Mouse (Mus musculus) left cerebral cortex, postnatal 4 days (tissue): ENCODE measurements around the gene Papss2. TPM values are rescaled to one million over a fixed set of nuclear protein-coding genes. Genes with fewer than 3 reads are reported as not detected.

Source experiments
- DNase-seq: peaks from one replicate; pipeline ENCODE4 v3.0.0-alpha.2; 2022
- intact Hi-C: fragments of 180-260 bp; cut with DNase I; formaldehyde crosslinking; loops from one replicate; pipeline ENCODE4 v1.15.1; 2025
- total RNA-seq, 2 experiments: library from RNA; stranded (reverse); gene quantifications; 2 replicates each; pipeline ENCODE4 v1.2.3; 2021

Gene Papss2
- total RNA-seq, 2 experiments from 2014 or later: 2.2 to 2.8 TPM

DNA sequence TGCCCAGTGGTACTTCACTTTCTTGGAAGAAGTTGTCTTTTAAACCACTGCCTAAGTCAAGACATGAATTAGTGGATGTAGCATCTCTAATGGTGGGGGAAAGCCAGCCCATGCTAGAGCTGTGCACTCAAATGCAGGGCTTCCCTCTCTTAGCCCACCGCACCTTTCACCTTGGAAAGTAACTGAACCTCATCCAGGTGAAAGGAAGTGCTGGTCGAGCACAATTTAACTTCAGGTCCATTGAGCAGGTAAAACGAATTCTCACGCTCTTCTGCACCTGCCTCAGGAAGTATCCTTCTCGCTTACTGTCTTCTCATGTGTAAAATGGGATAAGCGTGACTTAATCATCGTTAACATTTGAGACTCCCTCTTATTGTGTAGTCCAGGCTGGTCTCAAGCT lies 3.4 kb downstream of the Papss2 start:
- intact Hi-C loops: no loop called here
- DNase-seq: no peak

DNA sequence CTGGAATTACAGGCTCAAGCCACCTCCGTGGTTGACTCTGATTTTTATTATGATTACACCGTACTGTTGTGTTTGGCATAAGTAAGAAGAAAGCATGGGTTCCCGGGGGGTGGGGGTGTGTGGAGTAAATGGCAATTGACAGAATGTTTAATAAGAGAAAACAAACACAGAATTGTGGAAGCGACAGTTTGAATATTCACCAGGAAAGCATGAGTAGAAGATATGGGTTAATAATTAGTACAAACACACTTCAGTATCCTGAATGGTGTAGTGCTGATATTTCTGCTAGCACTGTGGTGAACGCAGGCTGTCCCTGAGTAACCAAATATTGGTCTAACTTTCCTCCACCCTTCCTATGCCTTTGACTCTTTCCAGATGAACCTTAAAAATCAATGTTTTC lies 3.8 kb downstream of the Papss2 start:
- no peak for DNase-seq
- intact Hi-C loops: no loop called here

DNA sequence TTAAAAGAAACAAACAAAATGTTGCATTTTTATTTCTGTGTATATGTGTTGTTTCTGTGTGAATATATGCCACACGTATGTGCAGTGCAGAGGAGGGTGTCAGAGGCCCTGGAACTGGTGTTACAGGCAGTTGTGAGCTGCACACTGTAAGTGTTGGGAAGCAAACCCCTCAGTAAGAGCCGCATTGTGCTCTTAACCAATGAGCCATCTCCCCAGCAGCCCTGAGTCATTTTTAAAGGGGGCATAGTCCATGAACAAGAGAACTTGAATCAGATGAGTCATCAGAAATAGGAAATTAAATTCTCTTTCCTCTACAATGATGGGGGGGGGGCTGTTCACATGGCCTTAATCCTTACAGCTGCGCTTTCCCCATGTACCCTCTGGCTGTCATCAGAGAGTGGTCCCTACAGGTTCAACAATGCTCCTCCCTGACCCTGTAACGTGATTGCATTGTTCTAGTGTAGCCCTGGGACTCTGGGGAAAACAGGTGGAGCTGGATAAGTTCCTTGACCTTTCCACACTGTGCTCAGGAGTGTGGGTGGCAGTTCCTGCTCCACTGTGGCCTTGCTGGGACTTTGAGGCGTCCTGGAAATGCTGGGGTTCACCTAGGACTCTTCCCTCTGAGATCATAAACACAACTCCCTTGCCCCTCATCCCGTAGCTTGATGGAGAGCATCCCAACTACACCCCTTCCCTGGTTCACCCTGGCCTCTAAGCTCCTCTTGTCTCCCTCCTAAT lies 5.6 kb downstream of the Papss2 start:
- intact Hi-C loops: no loop called here
- DNase-seq: no peak

DNA sequence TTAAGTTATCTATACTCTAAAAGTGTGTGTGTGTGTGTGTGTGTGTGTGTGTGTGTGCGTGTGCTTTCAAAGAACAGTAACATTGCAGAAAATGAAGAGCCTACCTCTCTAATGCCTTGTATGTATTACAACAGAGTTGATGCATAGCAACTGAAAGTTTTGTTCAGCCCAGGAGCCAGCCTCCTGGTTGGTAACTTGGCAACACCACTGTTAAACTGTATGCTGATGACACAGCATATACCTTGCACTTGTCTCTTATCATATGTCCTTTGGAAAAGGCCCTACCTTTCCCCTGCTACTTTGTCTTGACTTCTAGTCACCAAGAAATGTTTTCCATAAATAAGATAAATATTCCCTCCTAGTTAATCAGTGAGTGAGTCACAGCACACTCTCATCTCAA lies 7.9 kb downstream of the Papss2 start:
- DNase-seq: no peak
- intact Hi-C loops: no loop called here

DNA sequence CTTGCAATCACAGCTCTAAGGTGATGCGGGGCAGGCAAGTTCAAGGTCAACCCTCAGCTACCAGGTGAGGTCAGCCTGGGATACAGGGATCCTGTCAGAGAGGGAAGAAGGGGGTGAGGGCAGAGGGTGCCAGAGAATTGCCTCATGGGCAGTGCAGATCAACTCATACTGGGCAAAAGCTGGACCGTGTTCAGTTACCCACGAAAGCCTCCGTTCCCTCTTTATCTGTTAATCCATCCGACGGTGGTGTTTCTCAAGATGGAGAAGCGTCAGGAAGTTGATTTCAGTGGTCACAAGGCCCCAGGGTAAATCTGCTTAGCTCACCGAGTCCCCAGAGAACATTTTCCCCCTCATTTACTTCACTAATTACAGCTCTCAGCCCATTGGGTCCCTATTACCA lies 8.5 kb downstream of the Papss2 start:
- DNase-seq: no peak

DNA sequence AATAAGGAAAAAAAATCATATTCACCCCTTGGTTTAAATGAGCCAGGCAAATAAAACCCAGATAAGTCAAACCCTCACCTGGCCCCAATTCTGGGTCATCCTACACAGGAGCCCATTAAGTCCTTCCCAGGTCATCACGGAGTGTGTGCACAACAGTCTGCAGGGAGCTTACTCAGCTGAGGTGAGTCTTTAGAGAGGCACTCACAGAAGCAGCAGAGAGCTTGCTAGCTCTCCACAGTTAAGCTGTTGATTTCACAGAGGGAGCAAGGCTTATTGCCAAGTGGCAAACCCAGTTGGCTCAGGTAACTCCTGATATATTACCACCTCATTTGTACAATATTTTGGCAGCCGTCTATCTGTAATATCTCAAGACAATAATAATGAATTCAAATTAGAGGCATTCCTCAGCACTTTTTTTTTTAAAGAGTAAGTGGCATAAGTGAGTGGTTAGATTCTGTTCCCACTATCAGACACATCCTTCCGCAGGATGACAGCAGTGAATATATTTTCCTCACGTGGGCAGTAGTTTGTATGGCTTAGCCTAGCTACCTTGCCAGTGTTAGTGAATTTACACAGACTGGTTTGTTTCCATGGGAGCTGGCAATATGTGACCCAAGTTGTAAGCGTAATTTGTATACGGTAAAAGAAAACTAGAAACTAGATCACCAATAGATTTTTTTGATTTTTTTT lies 9.1 kb downstream of the Papss2 start:
- intact Hi-C loops: no loop called here
- no peak for DNase-seq

More for the DNA sequence above, 8.5 kb downstream of the Papss2 start:
- intact Hi-C loops: no loop called here

DNA sequence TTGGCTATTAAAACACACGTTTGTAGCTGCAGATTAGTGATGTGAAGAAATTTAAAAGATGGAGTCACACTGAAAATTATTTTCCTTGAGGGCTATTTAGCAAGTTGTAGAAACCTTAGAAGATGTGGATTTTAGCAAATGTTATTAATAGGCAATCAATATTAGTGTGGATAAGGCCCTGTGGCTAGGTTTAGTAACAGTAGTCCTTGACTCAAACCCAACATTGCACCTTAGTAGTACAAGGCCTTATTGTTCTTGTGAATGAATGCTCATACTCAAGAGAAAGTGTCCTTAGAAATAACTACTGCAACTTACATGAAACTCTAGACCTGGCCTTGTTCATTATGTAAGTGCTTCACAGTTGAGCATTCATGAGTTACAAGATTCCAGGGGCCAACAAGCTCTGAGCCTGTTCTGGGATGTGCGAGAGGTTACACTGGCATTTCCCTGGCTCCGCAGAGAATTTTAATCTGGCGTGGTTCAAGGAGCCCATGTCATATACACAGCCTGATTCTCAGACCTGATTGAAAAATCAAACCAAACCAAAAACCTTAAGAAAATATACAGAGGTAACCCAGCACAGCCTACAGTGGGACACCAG lies 10.7 kb downstream of the Papss2 start:
- no peak for DNase-seq
- intact Hi-C loops: no loop called here

DNA sequence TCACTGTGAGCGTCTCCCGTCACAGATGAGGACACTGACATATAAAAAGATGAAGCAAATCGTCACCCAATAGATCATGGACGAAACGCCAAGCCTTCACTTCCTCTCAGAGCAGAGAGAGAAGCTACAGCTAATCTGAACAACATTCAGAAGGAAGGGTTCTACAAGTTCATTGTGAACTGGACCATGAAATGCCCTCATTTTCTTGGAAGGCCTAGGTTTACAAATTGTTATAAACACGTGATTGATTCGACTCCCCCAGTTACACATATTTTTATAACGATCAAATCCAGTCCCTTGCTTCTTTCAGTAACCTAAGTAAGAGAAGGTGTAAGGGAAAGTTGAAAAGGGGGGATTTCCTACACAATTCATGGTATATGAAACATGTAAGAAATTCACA lies 11.4 kb downstream of the Papss2 start:
- intact Hi-C loops: no loop called here
- DNase-seq: no peak

- no peak for DNase-seq
- intact Hi-C loops: no loop called here
Observed at GRCm38 (mm10) chr19:32611386-32612092, 15.9 kb downstream of the Papss2 start.

DNA sequence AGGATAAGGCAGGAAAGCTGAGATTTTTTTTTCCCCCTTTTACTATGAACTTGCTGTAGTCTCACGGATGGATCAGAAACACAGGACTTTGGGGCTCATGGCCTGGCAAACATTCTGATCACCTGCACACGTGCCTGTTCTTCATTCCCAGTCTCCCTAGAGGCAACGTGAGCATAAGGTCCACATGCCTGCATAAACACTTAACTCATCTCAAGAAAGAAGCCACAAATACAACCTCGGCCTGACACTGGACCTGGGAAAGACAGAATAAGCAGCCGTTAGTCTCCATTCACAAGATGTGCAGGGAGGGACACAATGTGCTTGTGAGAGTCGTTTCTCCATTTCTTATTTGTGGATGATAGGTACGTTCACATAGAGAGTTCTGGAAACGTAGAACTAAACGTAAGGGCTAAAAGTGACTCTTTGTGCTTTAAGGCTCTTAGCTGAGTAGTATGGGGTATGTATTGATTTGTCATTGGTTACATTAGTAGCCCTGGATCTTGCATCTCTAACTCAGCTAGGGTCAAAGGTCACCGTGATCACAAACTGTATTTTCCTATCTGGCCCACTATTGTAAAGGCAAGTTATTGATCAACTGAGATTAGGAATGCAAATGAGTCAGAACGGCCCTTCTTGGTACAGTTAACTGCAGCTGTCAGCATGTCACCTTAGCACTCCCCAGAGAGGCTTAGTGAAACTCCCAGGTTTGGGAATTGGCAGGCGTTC lies 18.6 kb downstream of the Papss2 start:
- no peak for DNase-seq
- intact Hi-C loops: no loop called here

- no peak for DNase-seq
- intact Hi-C loops: no loop called here
Observed at GRCm38 (mm10) chr19:32614772-32615099, 19.1 kb downstream of the Papss2 start.

DNA sequence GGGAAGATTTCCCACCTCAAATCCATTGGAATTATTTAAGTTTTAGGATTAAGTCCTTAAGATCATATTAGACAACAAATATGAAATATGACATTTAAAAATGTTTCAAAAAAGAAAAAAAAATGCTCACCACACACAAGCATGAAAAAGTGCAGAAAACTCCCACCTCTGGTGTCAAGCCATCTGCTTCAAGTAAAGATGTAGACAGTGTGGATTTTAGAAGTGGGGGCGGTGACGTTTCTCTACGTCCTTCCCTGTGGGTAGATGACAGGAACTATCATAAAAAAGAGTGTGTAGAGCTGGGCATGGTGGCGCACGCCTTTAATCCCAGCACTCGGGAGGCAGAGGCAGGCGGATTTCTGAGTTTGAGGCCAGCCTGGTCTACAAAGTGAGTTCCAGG lies 21.1 kb downstream of the Papss2 start:
- intact Hi-C loops: no loop called here
- DNase-seq: no peak

- intact Hi-C loops: no loop called here
Observed at GRCm38 (mm10) chr19:32619739-32620138, 24.1 kb downstream of the Papss2 start.

GRCm38 (mm10) chr19:32620859-32621445 lies 25.4 kb downstream of the Papss2 start:
- no peak for DNase-seq
- intact Hi-C loops: no loop called here

More at GRCm38 (mm10) chr19:32619739-32620138, 24.1 kb downstream of the Papss2 start:
- no peak for DNase-seq

- intact Hi-C loops: no loop called here
- no peak for DNase-seq
Observed at GRCm38 (mm10) chr19:32622142-32622541, 26.6 kb downstream of the Papss2 start.

GRCm38 (mm10) chr19:32626768-32627331 lies 31.3 kb downstream of the Papss2 start:
- intact Hi-C loops: no loop called here
- DNase-seq: no peak

DNA sequence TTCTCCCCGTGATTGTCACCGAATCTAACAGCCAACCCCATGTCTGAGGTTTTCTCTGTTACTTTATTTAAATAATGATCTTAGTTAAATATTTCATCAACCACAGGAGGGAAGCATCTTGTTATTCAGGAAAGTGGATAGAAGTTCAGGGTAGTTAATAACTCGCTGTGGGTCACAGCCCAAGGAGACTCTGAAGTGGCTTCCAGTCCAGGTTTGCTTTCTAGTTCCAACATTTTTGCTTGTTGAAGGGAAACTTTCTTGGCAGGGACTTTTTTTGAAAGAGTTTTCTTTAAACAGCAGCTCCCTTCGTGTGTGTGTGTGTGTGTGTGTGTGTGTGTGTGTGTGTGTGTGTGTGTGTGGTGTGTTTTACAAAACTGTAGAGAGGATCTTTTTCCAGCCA lies 32.0 kb downstream of the Papss2 start:
- intact Hi-C loops: no loop called here
- no peak for DNase-seq

DNA sequence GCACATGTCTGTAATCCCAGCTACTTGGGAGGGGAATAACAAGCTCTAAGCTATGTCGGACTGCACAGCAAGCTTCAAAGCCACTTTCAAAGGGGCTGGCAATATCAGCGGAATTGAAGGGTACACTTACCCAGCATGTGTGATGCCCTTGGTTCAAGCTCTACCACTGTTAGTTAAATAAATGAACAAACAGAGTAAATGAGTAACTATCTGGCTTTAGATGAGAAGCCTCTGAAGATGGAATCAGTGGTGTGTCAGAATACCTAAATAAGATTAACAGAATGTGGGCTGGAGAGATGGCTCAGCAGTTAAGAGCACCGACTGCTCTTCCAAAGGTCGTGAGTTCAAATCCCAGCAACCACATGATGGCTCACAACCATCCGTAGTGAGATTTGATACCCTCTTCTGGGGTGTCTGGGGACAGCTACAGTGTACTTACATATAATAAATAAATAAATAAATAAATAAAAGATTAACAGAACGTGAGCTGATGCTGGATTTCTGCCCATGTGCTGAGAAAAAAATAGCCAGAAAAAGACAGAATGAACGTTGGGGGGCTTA lies 33.1 kb downstream of the Papss2 start:
- DNase-seq: no peak
- intact Hi-C loops: no loop called here

DNA sequence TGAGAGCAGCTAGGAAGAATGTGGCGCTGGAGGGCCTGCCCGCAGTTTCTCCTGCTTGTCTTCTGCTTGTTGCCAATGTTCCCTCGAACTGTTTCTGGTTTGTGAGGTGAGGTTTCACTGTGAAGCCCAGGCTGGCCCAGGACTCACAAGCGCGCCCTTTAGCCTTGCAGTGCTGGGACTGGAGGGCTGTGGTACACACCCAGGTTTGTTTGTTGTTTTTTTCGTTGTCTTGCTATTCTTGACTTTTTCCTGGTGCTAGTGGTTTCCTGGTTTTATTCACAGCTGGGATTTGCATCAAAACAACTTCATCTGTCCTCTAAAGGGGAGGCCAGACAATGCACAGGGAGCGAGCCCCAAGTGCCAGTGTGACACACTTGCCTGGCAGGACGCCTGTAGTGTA lies 39.3 kb downstream of the Papss2 start:
- intact Hi-C loops: no loop called here
- DNase-seq: no peak
